Mouse (Mus musculus) activated CD4-positive, CD25-positive, alpha-beta regulatory T cell (primary cell): ENCODE results near the gene Vezt. TPM values are rescaled to one million over a fixed set of nuclear protein-coding genes. Genes with fewer than 3 reads are reported as not detected.

Source experiments
- polyA plus RNA-seq, 2 experiments: library from polyadenylated mRNA; unstranded; fragments of 100-300 nt; shearing (Covaris generic); gene quantifications; one replicate each; pipeline ENCODE4 v1.2.1; 2017

Vezt gene
- 1 to 10 TPM; 8.8 to 9.3 TPM for polyA plus RNA-seq

DNA sequence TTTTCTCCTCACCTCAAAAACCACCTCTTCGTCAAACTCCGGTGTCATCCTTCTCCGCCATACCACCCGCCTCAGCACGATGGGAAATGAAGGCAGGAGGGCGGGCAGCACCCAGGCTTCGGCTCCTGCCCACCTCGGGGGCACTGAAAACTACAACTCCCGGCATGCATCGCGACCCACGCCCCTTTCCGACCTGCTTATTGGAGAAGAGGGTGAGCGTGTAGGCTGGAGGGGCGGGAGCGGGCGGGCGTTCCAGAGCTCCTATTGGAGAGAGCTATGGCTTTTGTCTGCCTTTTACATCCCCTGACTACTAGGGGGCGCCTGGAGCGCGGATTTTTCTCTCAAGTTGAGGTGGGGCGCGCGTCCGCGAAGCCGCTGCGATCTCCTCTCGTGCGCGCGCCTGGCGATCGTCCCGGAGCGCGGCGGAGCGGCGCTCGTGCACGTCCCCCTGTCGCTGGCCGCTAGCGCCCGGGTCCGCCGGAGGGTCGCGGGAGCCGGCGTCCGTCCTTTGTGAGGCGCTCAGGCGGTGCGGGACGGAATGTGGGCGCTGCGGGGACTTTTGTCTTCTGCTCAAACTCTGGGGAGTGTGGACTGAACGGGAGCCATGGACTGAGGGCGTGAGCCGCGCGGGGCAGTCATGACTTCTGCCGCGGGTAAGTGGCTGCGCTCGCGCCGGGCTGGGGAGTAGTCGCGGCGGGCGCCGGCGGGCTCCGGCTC is at the start of gene Vezt, which contains the start of gene Fgd6:
Gene Vezt, minus strand, starts transcription at position 160 of the 717 bp plus-strand sequence.
Gene Fgd6, plus strand, starts transcription at position 344 of the 717 bp plus-strand sequence.

DNA sequence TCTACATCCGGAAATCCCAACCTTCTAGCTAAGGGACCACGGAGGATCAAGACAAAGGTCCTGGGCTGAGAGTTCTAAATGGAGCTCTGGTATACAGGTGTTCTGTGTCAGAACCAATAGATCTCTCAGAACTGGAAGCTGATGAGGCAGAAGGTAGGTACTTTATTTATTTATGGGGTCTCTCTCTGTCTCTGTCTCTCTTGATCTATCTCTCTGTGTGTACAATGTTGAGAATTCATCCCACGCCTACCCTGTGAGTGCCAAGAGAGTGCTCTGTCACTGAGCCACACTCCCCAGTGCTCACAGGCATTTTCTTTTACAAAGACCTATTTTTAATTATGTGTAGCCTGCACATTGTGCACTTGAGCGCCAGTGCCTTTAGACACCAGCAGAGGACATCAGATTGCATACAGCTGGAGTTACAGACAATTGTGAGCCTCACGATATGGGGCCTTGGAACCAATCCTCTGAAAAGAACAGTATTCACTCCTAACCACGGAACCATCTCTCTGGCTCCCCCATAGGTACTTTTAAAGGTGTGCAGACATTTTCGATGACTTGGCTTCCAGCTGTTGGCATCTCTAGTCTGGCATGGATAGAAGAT is 138.5 kb downstream of the Vezt start, which contains the start of gene Metap2:
Gene Metap2, minus strand, starts transcription at position 51 of the 604 bp plus-strand sequence.

Other genes starting within 250 kb of the Vezt start
- under 1 TPM in 1 of 2 experiments, not detected in 1; 0.09 TPM for gene Usp44, start 204.3 kb downstream of the Vezt start, polyA plus RNA-seq
- 100 to 1,000 TPM; 172 to 185 TPM for gene Metap2, start 138.7 kb downstream of the Vezt start, polyA plus RNA-seq
- gene Fgd6, start 184 bp upstream of the Vezt start, polyA plus RNA-seq = 1 to 10 TPM in 1 of 2 experiments, under 1 TPM in 1; 0.80 to 2.5 TPM
- 1 to 10 TPM; 3.7 to 4.8 TPM for gene Nr2c1, start 112.2 kb upstream of the Vezt start, polyA plus RNA-seq
- 100 to 1,000 TPM; 113 to 135 TPM for gene Ndufa12, start 162.9 kb upstream of the Vezt start, polyA plus RNA-seq